Mouse (Mus musculus): ENCODE measurements around the gene Mrpl22.

The Mrpl22 gene
- long read RNA-seq, experiment 1, transcript Mrpl22-201 (7 exons, 722 nt): major isoform, 71 of 72 reads
- long read RNA-seq, experiment 1, partial matches to known transcripts: 0 of 72 reads
- long read RNA-seq, experiment 1, other reads (novel, unspliced or antisense): 1 of 72 reads
- long read RNA-seq, experiment 2, transcript Mrpl22-201 (7 exons, 722 nt): major isoform, 70 of 74 reads
- long read RNA-seq, experiment 2, partial matches to known transcripts: 4 of 74 reads
- long read RNA-seq, experiment 2, other reads (novel, unspliced or antisense): 0 of 74 reads

GRCm38 (mm10) chr11:58171459-58172091 is at the start of gene Mrpl22:
Gene Mrpl22, plus strand, starts transcription at chr11:58171661.
- intact Hi-C loops (cut with DNase I): loop anchor here (10.0 kb wide), 1 partner anchor 163 kb away; the partner anchor contains the start of genes Sh3bp5l and Zfp672

- intact Hi-C loops (cut with DNase I): no loop called here
Observed at GRCm38 (mm10) chr11:58123711-58124110, 47.8 kb upstream of the Mrpl22 start.

- intact Hi-C loops (cut with DNase I): no loop called here
Observed at GRCm38 (mm10) chr11:58125021-58125420, 46.4 kb upstream of the Mrpl22 start.

GRCm38 (mm10) chr11:58126397-58127160 is 44.9 kb upstream of the Mrpl22 start:
- intact Hi-C loops (cut with DNase I): no loop called here

- intact Hi-C loops (cut with DNase I): no loop called here
Observed at GRCm38 (mm10) chr11:58127544-58127943, 43.9 kb upstream of the Mrpl22 start.

- intact Hi-C loops (cut with DNase I): no loop called here
Observed at GRCm38 (mm10) chr11:58129302-58129843, 42.1 kb upstream of the Mrpl22 start.

GRCm38 (mm10) chr11:58132026-58132425 is 39.4 kb upstream of the Mrpl22 start:
- intact Hi-C loops (cut with DNase I): no loop called here

GRCm38 (mm10) chr11:58134869-58135268 is 36.6 kb upstream of the Mrpl22 start:
- intact Hi-C loops (cut with DNase I): no loop called here

- intact Hi-C loops (cut with DNase I): no loop called here
Observed at GRCm38 (mm10) chr11:58135296-58135695, 36.2 kb upstream of the Mrpl22 start.

GRCm38 (mm10) chr11:58136677-58137076 is 34.8 kb upstream of the Mrpl22 start:
- intact Hi-C loops (cut with DNase I): no loop called here

GRCm38 (mm10) chr11:58138821-58139220 is 32.6 kb upstream of the Mrpl22 start:
- intact Hi-C loops (cut with DNase I): no loop called here

GRCm38 (mm10) chr11:58139466-58139865 is 32.0 kb upstream of the Mrpl22 start:
- intact Hi-C loops (cut with DNase I): no loop called here

- intact Hi-C loops (cut with DNase I): no loop called here
Observed at GRCm38 (mm10) chr11:58143704-58144426, 27.6 kb upstream of the Mrpl22 start.

GRCm38 (mm10) chr11:58146241-58146640 is 25.2 kb upstream of the Mrpl22 start:
- intact Hi-C loops (cut with DNase I): no loop called here

- intact Hi-C loops (cut with DNase I): no loop called here
Observed at GRCm38 (mm10) chr11:58155458-58155857, 16.0 kb upstream of the Mrpl22 start.

GRCm38 (mm10) chr11:58156871-58157270 is 14.6 kb upstream of the Mrpl22 start:
- intact Hi-C loops (cut with DNase I): no loop called here

- intact Hi-C loops (cut with DNase I): loop anchor here (5.0 kb wide), 1 partner anchor 63 kb away; the partner anchor contains the start of gene Cnot8
Observed at GRCm38 (mm10) chr11:58165072-58165471, 6.4 kb upstream of the Mrpl22 start.

GRCm38 (mm10) chr11:58167822-58168166 is 3.7 kb upstream of the Mrpl22 start:
- intact Hi-C loops (cut with DNase I): loop anchor here (5.0 kb wide), 1 partner anchor 65 kb away; the partner anchor contains the start of gene Cnot8

- intact Hi-C loops (cut with DNase I): loop anchor here (5.0 kb wide), 1 partner anchor 66 kb away; the partner anchor contains the start of gene Cnot8
Observed at GRCm38 (mm10) chr11:58168167-58168915, 3.1 kb upstream of the Mrpl22 start, which contains the start of gene Gemin5. Gene Gemin5, minus strand, starts transcription at chr11:58168539.

- intact Hi-C loops (cut with DNase I): loop anchor here (5.0 to 10.0 kb wide), 2 partner anchors 67 to 165 kb away; partner anchors contain the start of genes Cnot8, Sh3bp5l and Zfp672
Observed at GRCm38 (mm10) chr11:58169666-58170065, 1.8 kb upstream of the Mrpl22 start.

All from adrenal gland (tissue).